Mouse (Mus musculus) lung, adult 2 months (tissue): Measurements from ENCODE around the gene Kmo.

ENCODE experiments used
- CTCF ChIP-seq: fragments of 200-500 bp; IDR thresholded peaks from 2 replicates; pipeline ENCODE4 v1.5.1; 2011; ENCODE audit warnings: mild to moderate bottlenecking, low read length, control low read depth; ENCODE audit not compliant: insufficient read depth
- POLR2A ChIP-seq: fragments of 200-500 bp; IDR thresholded peaks from 2 replicates; pipeline ENCODE4 v1.6.1; 2011; ENCODE audit warnings: low read depth, mild to moderate bottlenecking, control low read depth, low read length, borderline replicate concordance; ENCODE audit errors: extremely low read depth

- TF ChIP-seq CTCF (no peak), POLR2A (no peak)
These were observed 71.6 kb downstream of the Kmo start for GRCm38 (mm10) chr1:175691686-175692245.
